Mouse (Mus musculus) bone marrow, adult 2 months (tissue): ENCODE measurements around the gene Gm49378.

Experiments
- CTCF ChIP-seq: fragments of 200-500 bp; IDR thresholded peaks from 2 replicates; pipeline ENCODE4 v1.5.1; 2011; ENCODE audit warnings: low read length, control low read depth; ENCODE audit not compliant: control insufficient read depth, insufficient read depth
- POLR2A ChIP-seq: fragments of 200-500 bp; IDR thresholded peaks from 2 replicates; pipeline ENCODE4 v1.6.1; 2011; ENCODE audit warnings: low read depth, mild to moderate bottlenecking, control low read depth, low read length, borderline replicate concordance; ENCODE audit not compliant: control insufficient read depth

- TF ChIP-seq POLR2A: no peak
- no peak for TF ChIP-seq CTCF
Observed at GRCm38 (mm10) chr14:55604823-55605222, 32.9 kb downstream of the Gm49378 start.
